Mouse (Mus musculus) v-Abl transformed pro-B cells (cell line): ENCODE measurements around the gene Gm20388.

Experiments used
- in situ Hi-C, 2 experiments: fragments of 400-800 bp; cut with MboI; formaldehyde crosslinking; loops; one replicate each; pipeline ENCODE4 v1.15.1; 2025; ENCODE audit not compliant: unreplicated experiment in 2 of 2

The Gm20388 gene

GRCm38 (mm10) chr8:120532517-120533215 lies 622.0 kb downstream of the Gm20388 start:
- in situ Hi-C loops, result loop anchor here in 1 of 2 experiments (10.0 kb wide), 1 partner anchor 62 kb away; no protein-coding TSS in a partner anchor

GRCm38 (mm10) chr8:120533380-120533779 lies 622.7 kb downstream of the Gm20388 start:
- in situ Hi-C loops, result loop anchor here in 1 of 2 experiments (10.0 kb wide), 1 partner anchor 61 kb away; no protein-coding TSS in a partner anchor

GRCm38 (mm10) chr8:120534080-120534479 lies 623.4 kb downstream of the Gm20388 start:
- in situ Hi-C loops, result loop anchor here in 1 of 2 experiments (10.0 kb wide), 1 partner anchor 61 kb away; no protein-coding TSS in a partner anchor

GRCm38 (mm10) chr8:120534504-120535368 lies 624.1 kb downstream of the Gm20388 start:
- in situ Hi-C loops, result loop anchor here (5.0 to 10.0 kb wide), 3 partner anchors 38 to 60 kb away; no protein-coding TSS in a partner anchor

GRCm38 (mm10) chr8:120535452-120536305 lies 625.0 kb downstream of the Gm20388 start:
- in situ Hi-C loops, result loop anchor here (5.0 to 10.0 kb wide), 3 partner anchors 37 to 59 kb away; no protein-coding TSS in a partner anchor

- in situ Hi-C loops, result loop anchor here (5.0 to 10.0 kb wide), 3 partner anchors 36 to 58 kb away; no protein-coding TSS in a partner anchor
Measured at GRCm38 (mm10) chr8:120536306-120537206, 625.9 kb downstream of the Gm20388 start.

- in situ Hi-C loops, result loop anchor here (5.0 to 10.0 kb wide), 3 partner anchors 35 to 57 kb away; no protein-coding TSS in a partner anchor
Measured at GRCm38 (mm10) chr8:120537207-120537817, 626.7 kb downstream of the Gm20388 start.

- in situ Hi-C loops, result loop anchor here (5.0 to 10.0 kb wide), 3 partner anchors 34 to 57 kb away; no protein-coding TSS in a partner anchor
Measured at GRCm38 (mm10) chr8:120537818-120538396, 627.3 kb downstream of the Gm20388 start.

- in situ Hi-C loops, result loop anchor here (5.0 to 10.0 kb wide), 3 partner anchors 34 to 56 kb away; no protein-coding TSS in a partner anchor
Measured at GRCm38 (mm10) chr8:120538397-120539240, 628.0 kb downstream of the Gm20388 start.

- in situ Hi-C loops, result loop anchor here (5.0 to 10.0 kb wide), 3 partner anchors 33 to 55 kb away; no protein-coding TSS in a partner anchor
Measured at GRCm38 (mm10) chr8:120539381-120539774, 628.7 kb downstream of the Gm20388 start.

- in situ Hi-C loops, result loop anchor here (5.0 to 10.0 kb wide), 3 partner anchors 32 to 55 kb away; no protein-coding TSS in a partner anchor
Measured at GRCm38 (mm10) chr8:120539775-120540625, 629.4 kb downstream of the Gm20388 start.

GRCm38 (mm10) chr8:120542995-120543394 lies 632.4 kb downstream of the Gm20388 start:
- in situ Hi-C loops, result no loop called here

GRCm38 (mm10) chr8:120543416-120544055 lies 632.9 kb downstream of the Gm20388 start:
- in situ Hi-C loops, result no loop called here

- in situ Hi-C loops, result no loop called here
Measured at GRCm38 (mm10) chr8:120544155-120544554, 633.5 kb downstream of the Gm20388 start.

GRCm38 (mm10) chr8:120547562-120547961 lies 636.9 kb downstream of the Gm20388 start:
- in situ Hi-C loops, result no loop called here

GRCm38 (mm10) chr8:120548313-120548761 lies 637.7 kb downstream of the Gm20388 start:
- in situ Hi-C loops, result no loop called here
